Mouse (Mus musculus): ENCODE measurements around the gene C5ar2.
A peak's percentile ranks its signal among the peaks of the same experiment; 100 is the strongest.

Gene C5ar2

DNA sequence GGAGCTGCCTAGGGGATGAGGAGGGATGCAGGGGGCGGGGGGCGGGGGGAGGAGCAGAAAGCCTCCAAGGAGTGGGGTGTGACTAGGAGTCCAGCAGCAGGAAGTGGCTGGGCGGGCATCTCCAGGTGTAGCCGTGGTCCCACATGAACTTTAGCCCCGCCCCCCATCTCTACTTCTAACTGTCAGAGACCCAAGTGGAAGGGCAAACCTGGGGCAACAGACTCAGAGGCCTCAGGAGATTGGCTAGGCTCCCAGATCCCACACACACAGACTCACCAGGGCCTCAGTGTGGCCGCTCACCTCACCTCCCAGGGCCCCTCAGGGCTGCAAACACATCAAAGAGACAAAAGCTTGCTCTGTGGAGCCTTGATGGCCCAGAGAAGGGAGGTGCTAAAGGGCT lies 47.3 kb downstream of the C5ar2 start:
- DNase-seq, result no peak

DNA sequence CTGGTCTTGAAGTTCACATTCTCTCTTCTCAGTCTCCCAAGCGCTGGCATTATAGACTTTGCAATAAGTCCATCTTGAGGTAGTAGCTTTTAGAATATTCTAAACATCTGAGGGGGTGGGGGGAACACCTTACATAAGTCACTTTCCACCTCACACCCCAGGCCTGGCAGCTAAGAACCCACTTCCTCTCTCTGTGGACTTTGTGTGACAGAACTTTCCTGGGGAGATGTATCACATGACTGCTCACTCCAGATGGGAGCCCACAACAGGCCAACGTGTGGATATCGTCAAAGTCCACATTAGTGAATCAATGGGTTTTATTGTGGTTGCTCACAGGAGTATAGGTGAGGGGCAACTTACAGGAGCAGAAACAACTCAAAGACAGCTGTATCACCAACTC lies 50.3 kb downstream of the C5ar2 start:
- DNase-seq, result no peak

DNA sequence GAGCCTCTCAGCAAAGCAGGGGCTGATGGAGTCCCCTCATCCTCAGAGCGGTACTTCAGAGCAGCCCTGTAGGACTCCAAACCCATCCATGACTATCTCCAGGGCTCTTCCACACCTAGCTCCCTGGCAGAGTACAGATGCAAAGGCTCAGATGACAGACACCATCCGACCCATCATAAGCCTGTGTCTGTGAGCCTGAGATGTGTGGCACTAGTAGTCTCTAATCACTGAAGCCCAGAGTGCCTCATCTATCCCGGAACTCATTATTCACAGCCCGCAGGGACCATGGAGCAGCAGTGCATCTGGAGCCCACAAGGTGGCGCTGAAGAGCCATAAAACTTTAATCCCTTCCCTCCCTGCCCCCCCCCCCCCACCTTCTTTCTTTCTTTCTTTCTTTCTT lies 51.6 kb downstream of the C5ar2 start:
- DNase-seq, result peak; percentile 84

DNA sequence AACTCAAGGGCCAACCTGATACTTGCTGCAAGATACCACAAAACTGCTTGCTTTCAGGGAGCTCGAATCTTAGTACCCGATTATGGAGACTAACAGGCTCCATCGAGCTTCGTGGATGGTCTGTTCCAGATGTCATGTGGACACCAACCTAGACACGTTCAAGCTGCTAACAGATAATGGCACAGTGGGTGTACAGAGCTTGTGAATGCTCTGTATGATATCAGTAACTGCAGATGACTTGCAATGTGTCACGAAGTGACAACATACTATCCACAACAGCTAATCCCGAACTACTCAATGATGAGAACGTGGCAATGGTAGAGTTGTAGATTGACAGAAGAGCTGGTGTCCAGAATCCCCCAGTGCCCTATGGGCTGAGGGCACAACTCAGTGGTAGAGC lies 56.5 kb downstream of the C5ar2 start:
- no peak for DNase-seq
